Mouse (Mus musculus) erythroid progenitor cell, adult 5-6 weeks (primary cell): ENCODE results near the gene Sdhb. TPM values are rescaled to one million over a fixed set of nuclear protein-coding genes. Genes with fewer than 3 reads are reported as not detected.

Experiments used
- ATAC-seq: replicated peaks from 2 replicates; pipeline ENCODE4 v1.8.0; 2016; ENCODE audit warnings: moderate number of reproducible peaks, mild to moderate bottlenecking, moderate TSS enrichment, inconsistent platforms; ENCODE audit not compliant: poor library complexity, low FRiP score, severe bottlenecking
- total RNA-seq, 2 experiments: library from RNA; stranded (forward) in 1 of 2; stranded (reverse) in 1 of 2; fragments of 150-400 nt in 1 of 2; fragments of 186-747, 209-891 nt in 1 of 2; gene quantifications; 2 replicates each; pipeline versions ENCODE4 v1.2.3 to v1.2.4; 2015 to 2017; ENCODE audit warnings: low replicate concordance in 2 of 2

Sdhb gene
- 44.3 and 52.0 TPM in 2 replicates for total RNA-seq (2015; ENCODE audit: low replicate concordance)
- 21.6 and 53.0 TPM in 2 replicates for total RNA-seq (2017; ENCODE audit: low replicate concordance)

- ATAC-seq, result peak; percentile 94
These were observed at the start of gene Sdhb for GRCm38 (mm10) chr4:140960781-140961466. Gene Sdhb, plus strand, starts transcription at chr4:140961203.

GRCm38 (mm10) chr4:140911416-140911815 is 49.6 kb upstream of the Sdhb start:
- no peak for ATAC-seq

GRCm38 (mm10) chr4:140912271-140912833 is 48.7 kb upstream of the Sdhb start:
- no peak for ATAC-seq

- no peak for ATAC-seq
These were observed 47.4 kb upstream of the Sdhb start for GRCm38 (mm10) chr4:140913565-140913964.

- ATAC-seq, result no peak
These were observed 46.3 kb upstream of the Sdhb start for GRCm38 (mm10) chr4:140914731-140915131.

- no peak for ATAC-seq
These were observed 45.8 kb upstream of the Sdhb start for GRCm38 (mm10) chr4:140915235-140915634.

- ATAC-seq, result no peak
These were observed 44.7 kb upstream of the Sdhb start for GRCm38 (mm10) chr4:140916296-140916695.

GRCm38 (mm10) chr4:140917451-140917850 is 43.6 kb upstream of the Sdhb start:
- no peak for ATAC-seq

GRCm38 (mm10) chr4:140919974-140920836 is 40.8 kb upstream of the Sdhb start:
- no peak for ATAC-seq

GRCm38 (mm10) chr4:140922508-140922907 is 38.5 kb upstream of the Sdhb start:
- no peak for ATAC-seq

GRCm38 (mm10) chr4:140925648-140926047 is 35.4 kb upstream of the Sdhb start:
- ATAC-seq, result no peak

GRCm38 (mm10) chr4:140928349-140928748 is 32.7 kb upstream of the Sdhb start:
- no peak for ATAC-seq

GRCm38 (mm10) chr4:140929745-140930144 is 31.3 kb upstream of the Sdhb start:
- no peak for ATAC-seq

GRCm38 (mm10) chr4:140930900-140931470 is 30.0 kb upstream of the Sdhb start:
- no peak for ATAC-seq

- ATAC-seq, result no peak
These were observed 25.4 kb upstream of the Sdhb start for GRCm38 (mm10) chr4:140935643-140936042.

- no peak for ATAC-seq
These were observed 16.6 kb upstream of the Sdhb start for GRCm38 (mm10) chr4:140944356-140944755.

- ATAC-seq, result no peak
These were observed 16.0 kb upstream of the Sdhb start for GRCm38 (mm10) chr4:140944961-140945442.

- ATAC-seq, result no peak
These were observed 15.4 kb upstream of the Sdhb start for GRCm38 (mm10) chr4:140945571-140945970.

- ATAC-seq, result no peak
These were observed 15.0 kb upstream of the Sdhb start for GRCm38 (mm10) chr4:140946048-140946447.

- ATAC-seq, result no peak
These were observed 14.3 kb upstream of the Sdhb start for GRCm38 (mm10) chr4:140946580-140947205.
